Mouse (Mus musculus) ES-Bruce4 (cell line): ENCODE results near the gene Tnfsf14. TPM values are rescaled to one million over a fixed set of nuclear protein-coding genes. Genes with fewer than 3 reads are reported as not detected.

Experiments used
- H3K27ac ChIP-seq: 2 replicates; pipeline ENCODE4 v1.5.1; 2012; ENCODE audit warnings: low read length, inconsistent platforms; ENCODE audit not compliant: insufficient read depth
- H3K27me3 ChIP-seq: 2 replicates; pipeline ENCODE4 v1.6.1; 2012; ENCODE audit warnings: mild to moderate bottlenecking, low read length, inconsistent platforms; ENCODE audit not compliant: control insufficient read depth, poor library complexity, insufficient read depth, severe bottlenecking
- H3K36me3 ChIP-seq: 2 replicates; pipeline ENCODE4 v1.6.1; 2012; ENCODE audit warnings: inconsistent platforms, mild to moderate bottlenecking, low read length, moderate library complexity; ENCODE audit not compliant: control insufficient read depth, poor library complexity, insufficient read depth, severe bottlenecking
- H3K4me1 ChIP-seq: one replicate; pipeline ENCODE4 v1.8.1; 2011; ENCODE audit warnings: low read length; ENCODE audit not compliant: control insufficient read depth, insufficient read depth
- H3K4me3 ChIP-seq: 2 replicates; pipeline ENCODE4 v1.5.1; 2011; ENCODE audit warnings: low read depth, mild to moderate bottlenecking, low read length
- H3K9ac ChIP-seq: 2 replicates; pipeline ENCODE4 v1.6.1; 2012; ENCODE audit warnings: low read depth, mild to moderate bottlenecking, inconsistent platforms; ENCODE audit not compliant: poor library complexity, severe bottlenecking
- H3K9me3 ChIP-seq: replicated peaks from 2 replicates; pipeline ENCODE4 v1.6.1; 2012; ENCODE audit warnings: mild to moderate bottlenecking, low read length, inconsistent platforms; ENCODE audit not compliant: control insufficient read depth, poor library complexity, insufficient read depth, severe bottlenecking
- CTCF ChIP-seq: IDR thresholded peaks from one replicate; pipeline ENCODE4 v1.8.1; 2011; ENCODE audit warnings: low read depth, low read length
- EP300 ChIP-seq: IDR thresholded peaks from 2 replicates; pipeline ENCODE4 v1.6.1; 2011; ENCODE audit warnings: low read depth, low read length; ENCODE audit not compliant: insufficient read depth
- POLR2A ChIP-seq: IDR thresholded peaks from one replicate; pipeline ENCODE4 v1.8.1; 2011; ENCODE audit warnings: low read length; ENCODE audit not compliant: insufficient read depth
- polyA plus RNA-seq: library from polyadenylated mRNA; stranded (reverse); fragments of >200 nt; gene quantifications from 2 replicates; pipeline ENCODE4 v1.2.4, GENCODE M21; 2011; ENCODE audit warnings: low read depth; ENCODE audit not compliant: missing spikeins, insufficient read depth, insufficient read length

The Tnfsf14 gene
- polyA plus RNA-seq, 1 experiment, result not detected

GRCm38 (mm10) chr17:57231321-57231771, 37.4 kb upstream of the Tnfsf14 start:
- Histone ChIP-seq H3K4me3 (no peak overlapping the region), H3K4me1 (no peaks in the 10 kb centered on the region), H3K9me3 (no peaks in the 10 kb centered on the region), H3K9ac (no peak overlapping the region), H3K27me3 (no peaks in the 10 kb centered on the region), H3K27ac (no peak overlapping the region), H3K36me3 (no peaks in the 10 kb centered on the region)
- TF ChIP-seq POLR2A (no peak), EP300 (no peak), CTCF (no peak)

DNA sequence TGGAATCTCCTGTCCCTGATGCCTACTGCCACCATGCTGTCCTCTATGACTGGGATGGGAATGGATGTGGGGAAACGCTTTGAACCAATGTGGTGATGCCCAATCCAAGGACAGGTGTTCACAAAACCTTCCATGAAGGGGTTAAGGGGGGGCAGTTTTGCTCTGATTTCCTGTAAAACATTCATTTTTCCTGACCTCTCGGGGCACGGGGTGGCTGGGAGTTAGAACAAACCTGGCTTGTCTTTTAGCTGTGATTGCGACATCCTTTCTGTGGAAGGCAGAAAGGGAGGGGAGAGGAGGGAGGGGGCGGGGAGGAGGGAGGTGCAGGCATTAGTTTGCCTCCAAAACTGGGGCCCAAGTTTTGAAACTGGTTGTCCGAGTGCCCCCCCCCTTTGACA, 36.8 kb upstream of the Tnfsf14 start:
- Histone ChIP-seq H3K9me3 (no peaks in the 10 kb centered on the region), H3K27me3 (no peaks in the 10 kb centered on the region), H3K9ac (no peak overlapping the region), H3K4me1 (no peaks in the 10 kb centered on the region), H3K4me3 (no peak overlapping the region), H3K27ac (no peak overlapping the region), H3K36me3 (no peaks in the 10 kb centered on the region)
- TF ChIP-seq POLR2A (no peak), EP300 (no peak), CTCF (no peak)

GRCm38 (mm10) chr17:57229851-57230727, 36.1 kb upstream of the Tnfsf14 start:
- Histone ChIP-seq H3K4me1 (no peaks in the 10 kb centered on the region), H3K4me3 (no peak overlapping the region), H3K9me3 (no peaks in the 10 kb centered on the region), H3K27me3 (no peaks in the 10 kb centered on the region), H3K36me3 (no peaks in the 10 kb centered on the region), H3K9ac (no peak overlapping the region), H3K27ac (no peak overlapping the region)
- no peak for TF ChIP-seq CTCF
- TF ChIP-seq EP300, result no peak
- TF ChIP-seq POLR2A, result no peak

GRCm38 (mm10) chr17:57228873-57229272, 34.9 kb upstream of the Tnfsf14 start:
- no peak for TF ChIP-seq CTCF
- TF ChIP-seq EP300, result no peak
- TF ChIP-seq POLR2A, result no peak
- no peaks in the 10 kb centered on the region for H3K36me3 ChIP-seq
- no peak overlapping the region for H3K9ac ChIP-seq
- H3K27me3 ChIP-seq, result no peaks in the 10 kb centered on the region
- H3K4me3 ChIP-seq, result no peak overlapping the region
- H3K27ac ChIP-seq, result no peak overlapping the region
- no peaks in the 10 kb centered on the region for H3K9me3 ChIP-seq
- no peaks in the 10 kb centered on the region for H3K4me1 ChIP-seq

- H3K4me3 ChIP-seq, result no peak within 1 kb of the TSS
- H3K36me3 ChIP-seq, result no peaks in the 10 kb centered on the region
- H3K9ac ChIP-seq, result no peak within 1 kb of the TSS
- H3K27me3 ChIP-seq, result no peaks in the 10 kb centered on the region
- TF ChIP-seq POLR2A (no peak), EP300 (no peak), CTCF (no peak)
- H3K9me3 ChIP-seq, result no peaks in the 10 kb centered on the region
- no peaks in the 10 kb centered on the region for H3K4me1 ChIP-seq
- H3K27ac ChIP-seq, result no peak within 1 kb of the TSS
Observed at GRCm38 (mm10) chr17:57228014-57228413, 34.0 kb upstream of the Tnfsf14 start, which contains the start of gene C3. Gene C3, minus strand, starts transcription at chr17:57228136.

DNA sequence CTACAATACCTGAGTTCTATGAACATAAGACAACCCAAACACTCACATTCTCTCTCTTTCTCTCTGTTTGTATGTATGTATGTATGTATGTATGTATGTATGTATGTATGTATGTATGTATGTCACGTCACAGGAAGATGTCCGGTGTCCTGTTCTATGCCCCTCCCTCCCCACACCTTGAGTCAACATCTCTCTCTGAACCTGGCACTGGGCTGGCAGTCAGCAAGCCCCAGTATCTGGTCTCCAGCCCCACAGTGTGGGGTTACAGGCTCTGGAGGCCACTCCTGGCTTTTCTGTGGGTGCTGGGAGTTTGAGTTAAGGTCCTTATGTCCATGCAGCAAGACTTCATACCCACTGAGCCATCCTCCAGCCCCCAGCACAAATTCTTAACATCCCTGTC, 33.5 kb upstream of the Tnfsf14 start:
- no peaks in the 10 kb centered on the region for H3K36me3 ChIP-seq
- no peaks in the 10 kb centered on the region for H3K27me3 ChIP-seq
- no peak overlapping the region for H3K27ac ChIP-seq
- TF ChIP-seq POLR2A (no peak), EP300 (no peak), CTCF (no peak)
- no peaks in the 10 kb centered on the region for H3K9me3 ChIP-seq
- H3K9ac ChIP-seq, result no peak overlapping the region
- no peak overlapping the region for H3K4me3 ChIP-seq
- no peaks in the 10 kb centered on the region for H3K4me1 ChIP-seq
